Comparison of ENCODE assay signal across 16 mouse cellular contexts in genomic region chr3:130891310-130891709, GRCm38 (mm10).
DNase-seq lines count a peak whose midpoint lies in the region; ATAC-seq and TF ChIP-seq lines count a peak whose summit lies in the region.
"Had no signal": no experiment of that assay in that cellular context is flagged by ENCODE, and none has a peak within 500 bp of the region (broad histone marks: within the 10 kb centered on the region; RNA-seq: fewer than 3 reads in every experiment).

No protein-coding gene starts in this region.

- H3K9me3 ChIP-seq in liver, postnatal 0 days (ENCODE audit: low read length): peaks cover 2% of the 10 kb centered on the region; the same call in 1 of the 2 replicates
- H3K9me3 ChIP-seq in liver, embryonic 11.5 days (ENCODE audit: control insufficient read depth, low read length): no peaks in the 10 kb centered on the region
- H3K9me3 ChIP-seq in stomach, postnatal 0 days (ENCODE audit: control insufficient read depth, low read length): no peaks in the 10 kb centered on the region
- H3K9me3 ChIP-seq: kidney, embryonic 15.5 days; limb, embryonic 15.5 days had no signal

- TF ChIP-seq CTCF in liver, postnatal 0 days (IDR thresholded peaks at IDR 0.05; ENCODE audit: low read depth): peak; percentile 27; the same call in 1 of the 2 replicates
- peak; percentile 52 for TF ChIP-seq CTCF in stomach, postnatal 0 days (IDR thresholded peaks at IDR 0.05; ENCODE audit: low read depth)

- no peak overlapping the region for H3K27ac ChIP-seq in liver, postnatal 0 days (ENCODE audit: low read depth)
- no peak overlapping the region for H3K27ac ChIP-seq in liver, embryonic 11.5 days (ENCODE audit: low read depth, low read length)
- no peak overlapping the region for H3K27ac ChIP-seq in stomach, postnatal 0 days (replicated peaks)
- H3K27ac ChIP-seq: embryonic facial prominence, embryonic 10.5 days; hindbrain, postnatal 0 days; kidney, embryonic 15.5 days; limb, embryonic 15.5 days had no signal

- H3K4me3 ChIP-seq in liver, postnatal 0 days (ENCODE audit: low read depth, low read length): no peak overlapping the region
- H3K4me3 ChIP-seq in liver, embryonic 11.5 days (ENCODE audit: low read depth, low read length): no peak overlapping the region
- H3K4me3 ChIP-seq in stomach, postnatal 0 days (ENCODE audit: low read depth, low read length): no peak overlapping the region
- H3K4me3 ChIP-seq: embryonic facial prominence, embryonic 10.5 days; kidney, embryonic 15.5 days; limb, embryonic 15.5 days had no signal

- H3K9ac ChIP-seq in liver, postnatal 0 days (replicated peaks): no peak overlapping the region
- no peak overlapping the region for H3K9ac ChIP-seq in liver, embryonic 11.5 days (ENCODE audit: low read depth, low read length)
- no peak overlapping the region for H3K9ac ChIP-seq in stomach, postnatal 0 days (ENCODE audit: low read length)
- H3K9ac ChIP-seq: kidney, embryonic 15.5 days; limb, embryonic 15.5 days had no signal

- no peaks in the 10 kb centered on the region for H3K36me3 ChIP-seq in liver, postnatal 0 days (replicated peaks; ENCODE audit: insufficient read depth, low read length)
- no peaks in the 10 kb centered on the region for H3K36me3 ChIP-seq in liver, embryonic 11.5 days (ENCODE audit: control insufficient read depth, insufficient read depth, low read length)
- H3K36me3 ChIP-seq in stomach, postnatal 0 days (ENCODE audit: control insufficient read depth, insufficient read depth, low read length): no peaks in the 10 kb centered on the region
- H3K36me3 ChIP-seq: embryonic facial prominence, embryonic 10.5 days; kidney, embryonic 15.5 days; limb, embryonic 15.5 days had no signal

- no peaks in the 10 kb centered on the region for H3K27me3 ChIP-seq in liver, postnatal 0 days (ENCODE audit: insufficient read depth, low read length)
- H3K27me3 ChIP-seq in liver, embryonic 11.5 days (replicated peaks; ENCODE audit: control insufficient read depth, insufficient read depth, low read length): no peaks in the 10 kb centered on the region
- no peaks in the 10 kb centered on the region for H3K27me3 ChIP-seq in stomach, postnatal 0 days (ENCODE audit: control insufficient read depth, insufficient read depth, low read length)
- H3K27me3 ChIP-seq: kidney, embryonic 15.5 days; limb, embryonic 15.5 days had no signal

- DNase-seq in liver, postnatal 0 days: no peak
- DNase-seq in liver, embryonic 11.5 days (ENCODE audit: low spot score): no peak
- peak; percentile 17 for DNase-seq in T-cell, adult 2 months (ENCODE audit: low spot score)
- no peak for DNase-seq in stomach, postnatal 0 days (ENCODE audit: low spot score)
- DNase-seq in embryo, embryonic 10 days (ENCODE audit: low spot score): no peak
- DNase-seq in spleen, postnatal 10 days (ENCODE audit: low spot score in 2 of 2): no peak
- DNase-seq: cerebellum, postnatal 10 days; heart, postnatal 36 days; layer of hippocampus, adult 9-11 months; lung, postnatal 14 days; retina, postnatal 1 day had no signal

- H3K4me2 ChIP-seq in liver, postnatal 0 days (ENCODE audit: low read depth, low read length): no peak overlapping the region
- no peak overlapping the region for H3K4me2 ChIP-seq in liver, embryonic 11.5 days
- H3K4me2 ChIP-seq in stomach, postnatal 0 days (replicated peaks; ENCODE audit: low read depth): no peak overlapping the region
- H3K4me2 ChIP-seq: kidney, embryonic 15.5 days; limb, embryonic 15.5 days had no signal

- ATAC-seq in liver, postnatal 0 days: no peak
- ATAC-seq in liver, embryonic 11.5 days (replicated peaks; ENCODE audit: low FRiP score): no peak
- peak; percentile 37 for ATAC-seq in CD4-positive, CD25-positive, alpha-beta regulatory T cell, adult 4 months
- ATAC-seq in stomach, postnatal 0 days (ENCODE audit: low FRiP score, low TSS enrichment): no peak
- ATAC-seq: hindbrain, postnatal 0 days had no signal

- no peak for TF ChIP-seq EP300 in liver, postnatal 0 days (IDR thresholded peaks at IDR 0.05; ENCODE audit: low read depth)
- no peak for TF ChIP-seq EP300 in stomach, postnatal 0 days (optimal IDR thresholded peaks at IDR 0.05)

- 60% methylated on average over 4 of the region's 4 CpGs for WGBS in liver, postnatal 0 days (ENCODE audit: insufficient replicate concordance)
- 76% methylated on average over 4 of the region's 4 CpGs for WGBS in liver, embryonic 11.5 days
- WGBS in stomach, postnatal 0 days: 86% methylated on average over 4 of the region's 4 CpGs

- peaks cover 7% of the 10 kb centered on the region for H3K4me1 ChIP-seq in liver, postnatal 0 days (ENCODE audit: insufficient read depth)
- peaks cover 2% of the 10 kb centered on the region; the same call in 1 of the 2 replicates for H3K4me1 ChIP-seq in liver, embryonic 11.5 days (replicated peaks; ENCODE audit: control insufficient read depth, insufficient read depth, low read length)
- no peaks in the 10 kb centered on the region for H3K4me1 ChIP-seq in stomach, postnatal 0 days (replicated peaks; ENCODE audit: control insufficient read depth, insufficient read depth)
- H3K4me1 ChIP-seq: limb, embryonic 15.5 days had no signal
